Mouse (Mus musculus): ENCODE results near the gene Vash2. TPM values are rescaled to one million over a fixed set of nuclear protein-coding genes. Genes with fewer than 3 reads are reported as not detected.
"Not testable (repeated sequence)": the region's sequence is repeated elsewhere in the genome, so short reads cannot be mapped to it uniquely, and the experiment has no call there.

Vash2 gene
- polyA plus RNA-seq, 1 experiment from 2014 or later, result 45.1 TPM

DNA sequence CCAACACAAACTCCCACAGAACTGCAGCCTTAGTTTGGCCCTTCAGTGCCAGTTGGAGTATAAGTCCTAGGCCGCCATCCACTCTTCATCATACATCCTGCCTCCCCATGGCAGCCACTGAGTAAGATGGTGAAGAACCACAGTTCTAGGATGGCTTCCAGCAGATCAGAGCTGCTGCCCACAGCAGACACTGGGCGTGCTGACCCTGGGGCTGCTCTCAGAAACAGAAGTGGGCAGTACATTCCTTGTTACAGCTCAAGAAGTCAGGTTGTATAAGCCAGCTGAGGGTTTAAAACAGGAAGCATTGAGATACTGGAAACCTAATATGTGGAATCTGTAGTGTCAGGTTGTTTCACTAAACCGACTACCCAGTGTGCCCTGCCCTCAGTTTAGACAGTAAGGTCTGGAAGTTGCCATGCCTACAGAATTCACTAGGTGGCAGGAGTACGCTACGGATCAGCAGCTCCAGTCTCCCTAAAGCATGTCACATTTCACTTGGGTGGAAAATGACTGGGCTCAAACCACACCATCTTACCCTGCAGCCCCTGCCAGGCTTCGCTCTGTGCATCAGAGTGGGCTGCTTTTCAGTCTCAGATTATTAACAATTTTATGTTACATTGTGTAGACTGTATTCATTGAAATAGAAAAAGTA lies 34.9 kb downstream of the Vash2 start:
- no peak overlapping the region for H3K9ac ChIP-seq
- H3K36me3 ChIP-seq, result peaks cover 89% of the 10 kb centered on the region
- no peak overlapping the region for H3K27ac ChIP-seq
- WGBS, result 52% methylated on average over 6 of the region's 6 CpGs
- no peak overlapping the region for H3K4me3 ChIP-seq
- H3K27me3 ChIP-seq, result no peaks in the 10 kb centered on the region
- ATAC-seq (ENCODE audit: insufficient number of reproducible peaks, low FRiP score, low TSS enrichment, low read depth), result peak; percentile 52; the same call in 1 of the 2 replicates
- no peak overlapping the region for H3K4me2 ChIP-seq
- H3K9me3 ChIP-seq, result no peaks in the 10 kb centered on the region
- no peaks in the 10 kb centered on the region for H3K4me1 ChIP-seq

DNA sequence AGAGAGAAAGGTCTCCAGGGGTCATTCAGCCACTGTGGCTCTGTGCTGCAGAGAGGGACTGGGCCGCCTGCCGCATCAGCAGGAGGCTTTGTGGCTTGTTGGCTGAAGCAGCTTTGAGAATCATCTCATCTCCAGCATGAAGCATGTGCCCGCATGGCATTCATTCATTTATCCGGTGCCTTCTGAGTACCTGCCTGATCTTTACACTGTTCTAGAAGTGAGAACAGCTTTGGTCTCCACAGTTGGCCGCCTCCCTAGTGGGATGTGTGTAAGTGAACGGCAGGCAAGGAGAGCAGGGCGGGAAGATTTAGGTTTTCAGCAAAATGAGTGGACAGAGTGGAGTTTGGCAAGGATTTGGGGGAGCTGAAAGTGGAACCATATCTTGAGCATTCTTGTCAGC lies 39.3 kb downstream of the Vash2 start:
- Histone ChIP-seq H3K9ac (no peak overlapping the region), H3K9me3 (no peaks in the 10 kb centered on the region), H3K27me3 (no peaks in the 10 kb centered on the region), H3K27ac (no peak overlapping the region), H3K4me3 (no peak overlapping the region), H3K4me2 (no peak overlapping the region), H3K4me1 (no peaks in the 10 kb centered on the region), H3K36me3 (peaks cover 69% of the 10 kb centered on the region)
- no peak for ATAC-seq (ENCODE audit: insufficient number of reproducible peaks, low FRiP score, low TSS enrichment, low read depth)
- WGBS, result 88% methylated on average over 7 of the region's 7 CpGs

DNA sequence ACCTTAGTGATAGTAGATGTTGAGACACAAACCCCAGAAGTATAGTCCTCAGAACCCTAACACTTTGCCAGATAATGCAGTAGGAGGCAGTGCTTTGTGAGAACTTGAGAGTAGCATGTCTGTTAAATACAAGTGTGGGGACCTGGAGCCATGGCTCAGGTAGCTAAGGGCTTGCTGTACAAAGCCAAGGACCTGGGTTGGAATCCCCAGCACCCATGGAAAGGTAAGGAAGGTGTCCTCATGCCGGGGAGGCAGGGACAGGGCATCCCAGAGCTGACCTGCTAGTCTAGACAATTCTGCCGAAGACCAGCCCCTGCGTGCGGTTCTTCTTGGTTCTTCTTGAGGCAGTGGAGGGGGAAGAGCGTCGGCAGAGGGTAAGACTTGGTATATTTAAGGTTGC lies 48.9 kb downstream of the Vash2 start:
- Histone ChIP-seq H3K27me3 (no peaks in the 10 kb centered on the region), H3K9ac (no peak overlapping the region), H3K4me3 (no peak overlapping the region), H3K4me1 (peaks cover 8% of the 10 kb centered on the region; the same call in 1 of the 2 replicates), H3K4me2 (no peak overlapping the region), H3K27ac (no peak overlapping the region), H3K9me3 (no peaks in the 10 kb centered on the region), H3K36me3 (peaks cover 21% of the 10 kb centered on the region)
- no peak for ATAC-seq (ENCODE audit: insufficient number of reproducible peaks, low FRiP score, low TSS enrichment, low read depth)
- WGBS, result 75% methylated on average over 6 of the region's 6 CpGs

DNA sequence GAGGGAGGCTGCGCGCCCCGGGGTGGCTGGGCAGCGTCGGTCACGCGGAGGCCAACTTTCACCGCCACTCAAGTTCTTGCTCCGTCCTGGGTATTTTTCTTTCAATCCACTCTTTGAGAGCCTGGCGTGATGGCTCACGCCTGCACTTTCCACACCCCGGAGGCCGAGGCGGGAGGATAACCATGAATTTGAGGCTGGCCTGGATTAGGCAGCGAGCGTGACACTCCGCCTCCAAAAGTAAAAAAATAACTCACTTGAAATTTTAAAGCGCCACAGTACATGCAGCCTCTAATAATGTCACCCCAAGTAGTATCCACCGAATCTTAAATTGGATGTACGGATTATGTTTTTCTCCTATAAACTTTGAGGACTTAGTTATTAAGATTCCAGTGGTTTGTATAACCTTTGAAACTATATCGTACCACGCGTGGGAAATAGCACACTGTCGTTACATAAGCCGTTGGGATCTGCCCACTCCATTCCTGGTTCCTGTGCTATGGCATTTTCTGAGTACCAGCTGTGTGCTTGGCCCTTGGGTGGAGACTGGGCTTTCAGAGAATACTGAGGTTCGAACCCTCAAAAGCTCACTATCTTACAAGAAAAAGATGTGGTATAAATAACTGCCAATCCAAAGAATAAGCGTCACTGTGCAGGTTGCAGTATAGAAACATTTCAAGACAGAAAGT lies 49.9 kb downstream of the Vash2 start:
- H3K4me1 ChIP-seq, result peaks cover 8% of the 10 kb centered on the region; the same call in 1 of the 2 replicates
- H3K36me3 ChIP-seq, result peaks cover 11% of the 10 kb centered on the region
- no peaks in the 10 kb centered on the region for H3K9me3 ChIP-seq
- H3K9ac ChIP-seq, result peak overlapping the region; percentile 85
- peak overlapping the region; percentile 62 for H3K4me2 ChIP-seq
- peak overlapping the region; percentile 99 for H3K27ac ChIP-seq
- H3K4me3 ChIP-seq, result peak overlapping the region; percentile 75
- peak; percentile 30 for ATAC-seq (ENCODE audit: insufficient number of reproducible peaks, low FRiP score, low TSS enrichment, low read depth)
- H3K27me3 ChIP-seq, result no peaks in the 10 kb centered on the region
- WGBS, result 5% methylated on average over 27 of the region's 27 CpGs

DNA sequence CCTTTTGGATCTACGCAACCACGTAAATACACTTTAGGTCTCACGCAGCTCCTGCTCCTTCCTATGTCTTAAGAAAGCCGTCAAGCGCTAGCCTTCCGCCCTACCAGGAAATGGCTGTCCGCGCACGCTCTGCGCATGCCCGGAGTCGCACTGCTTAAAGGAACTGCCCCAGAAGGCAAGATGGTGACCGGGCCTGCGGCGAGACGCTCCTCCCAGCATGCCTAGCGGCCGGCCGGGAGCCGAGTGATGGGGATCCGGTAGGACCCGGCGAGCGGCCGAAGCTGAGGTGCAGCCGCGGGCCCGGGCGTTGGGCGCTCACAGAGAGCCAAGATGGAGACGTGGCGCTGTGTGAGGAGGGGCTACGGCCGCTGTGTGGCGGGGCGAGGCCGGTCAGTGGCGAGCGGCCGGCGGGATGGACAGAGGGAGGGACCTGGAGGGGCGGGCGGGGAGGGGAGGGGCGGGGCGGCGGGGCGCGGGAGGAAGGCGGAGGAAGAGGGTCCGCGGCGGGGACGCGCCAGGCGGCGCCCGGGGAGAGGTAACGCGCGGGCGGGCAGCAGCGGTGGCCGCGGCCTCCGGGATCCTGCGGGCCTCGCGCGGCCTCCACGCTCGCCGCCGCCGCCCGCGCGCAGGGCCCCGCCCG lies 50.6 kb downstream of the Vash2 start:
- Histone ChIP-seq H3K27me3 (no peaks in the 10 kb centered on the region), H3K27ac (peak overlapping the region; percentile 99), H3K36me3 (peaks cover 5% of the 10 kb centered on the region; the same call in 1 of the 2 replicates), H3K9ac (peak overlapping the region; percentile 85), H3K4me2 (peak overlapping the region; percentile 62), H3K4me1 (peaks cover 8% of the 10 kb centered on the region; the same call in 1 of the 2 replicates), H3K4me3 (peak overlapping the region; percentile 75), H3K9me3 (no peaks in the 10 kb centered on the region)
- ATAC-seq (ENCODE audit: insufficient number of reproducible peaks, low FRiP score, low TSS enrichment, low read depth), result peak; percentile 96
- under 1% methylated on average over 56 of the region's 79 CpGs for WGBS

DNA sequence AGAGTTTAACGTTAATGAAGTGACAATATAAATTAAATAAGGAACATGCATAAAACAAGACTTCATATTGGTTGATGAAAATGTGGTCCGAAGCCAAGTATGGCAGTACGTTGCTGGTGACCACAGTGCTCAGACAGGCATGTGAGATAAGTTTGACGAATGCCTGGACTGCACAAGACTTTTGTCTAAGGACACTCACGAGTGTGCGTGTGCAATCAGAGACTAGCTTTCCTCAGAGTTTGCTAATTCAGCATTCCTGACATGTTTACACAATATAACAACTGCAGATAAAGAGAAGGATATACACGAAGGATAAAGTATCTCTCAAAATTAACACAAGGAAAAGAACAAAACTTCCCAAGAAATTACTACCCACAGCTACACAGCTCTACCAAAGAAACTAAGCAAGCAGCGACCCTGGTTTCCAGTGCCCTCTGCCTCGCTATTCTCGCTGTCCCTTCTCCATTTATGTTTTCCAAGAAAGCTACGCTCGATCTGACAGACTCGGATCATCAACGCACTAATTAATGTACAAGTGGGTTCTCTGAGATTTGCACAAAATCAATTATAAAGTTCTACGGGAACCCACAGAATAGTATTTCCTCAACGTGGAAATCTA lies 51.2 kb downstream of the Vash2 start:
- Histone ChIP-seq H3K27me3 (no peaks in the 10 kb centered on the region), H3K4me1 (peaks cover 8% of the 10 kb centered on the region; the same call in 1 of the 2 replicates), H3K9me3 (no peaks in the 10 kb centered on the region), H3K36me3 (peaks cover 2% of the 10 kb centered on the region; the same call in 1 of the 2 replicates), H3K4me3 (peak overlapping the region; percentile 75), H3K27ac (peak overlapping the region; percentile 99), H3K9ac (peak overlapping the region; percentile 85), H3K4me2 (peak overlapping the region; percentile 62)
- ATAC-seq (ENCODE audit: insufficient number of reproducible peaks, low FRiP score, low TSS enrichment, low read depth), result no peak
- WGBS, result 18% methylated on average over 16 of the region's 16 CpGs

DNA sequence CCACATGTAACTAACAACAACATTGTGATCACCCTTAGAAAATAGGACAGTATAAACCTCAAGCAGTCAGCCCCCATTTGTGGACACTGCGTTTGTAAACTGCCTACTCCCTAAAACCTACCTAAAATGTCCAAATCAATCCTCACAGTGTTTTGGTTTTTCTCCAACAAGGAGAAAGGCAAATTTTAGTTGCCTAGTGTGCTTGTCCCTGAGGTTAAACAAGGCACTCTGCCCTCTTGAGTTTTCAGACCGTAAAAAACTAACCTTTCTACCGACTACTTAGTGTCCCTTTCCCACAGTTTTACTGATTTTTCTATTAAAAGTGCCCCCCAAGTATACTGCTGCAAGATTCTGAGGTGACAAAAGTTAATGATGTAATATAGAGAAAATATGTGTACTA lies 51.8 kb downstream of the Vash2 start:
- no peak overlapping the region for H3K4me3 ChIP-seq
- H3K36me3 ChIP-seq, result no peaks in the 10 kb centered on the region
- no peaks in the 10 kb centered on the region for H3K9me3 ChIP-seq
- H3K9ac ChIP-seq, result no peak overlapping the region
- H3K27me3 ChIP-seq, result no peaks in the 10 kb centered on the region
- 0 out of 2 replicates have a peak overlapping the region, but pooled peaks have one; percentile 62 for H3K4me2 ChIP-seq
- 82% methylated on average over 3 of the region's 3 CpGs for WGBS
- H3K27ac ChIP-seq, result no peak overlapping the region
- no peak for ATAC-seq (ENCODE audit: insufficient number of reproducible peaks, low FRiP score, low TSS enrichment, low read depth)
- H3K4me1 ChIP-seq, result peaks cover 8% of the 10 kb centered on the region; the same call in 1 of the 2 replicates

DNA sequence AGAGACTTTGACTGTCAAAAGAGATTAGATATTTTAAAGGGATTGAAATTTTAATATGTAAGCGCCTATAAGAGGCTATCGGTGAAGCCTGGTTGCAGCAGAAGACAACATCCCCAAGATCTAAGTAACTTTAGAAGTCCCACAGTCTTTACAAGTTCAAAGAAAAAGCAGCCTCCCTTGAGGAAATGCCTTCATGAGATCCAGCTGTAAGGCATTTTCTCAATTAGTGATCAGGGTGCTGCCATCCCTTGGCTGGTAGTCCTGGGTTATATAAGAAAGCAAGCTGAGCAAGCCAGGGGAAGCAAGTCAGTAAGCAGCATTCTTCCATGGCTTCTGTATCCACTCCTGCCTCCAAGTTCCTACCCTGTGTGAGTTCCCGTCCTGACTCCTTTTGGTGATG lies 54.3 kb downstream of the Vash2 start, which contains the start of gene Angel2:
Angel2 (plus strand) TSS at position 301 of the 400 bp plus-strand sequence.
- not testable (repeated sequence) for H3K4me3 ChIP-seq; H3K9ac ChIP-seq; H3K4me2 ChIP-seq; H3K27ac ChIP-seq; H3K4me1 ChIP-seq; H3K9me3 ChIP-seq; ATAC-seq (ENCODE audit: insufficient number of reproducible peaks, low FRiP score, low TSS enrichment, low read depth); H3K36me3 ChIP-seq; H3K27me3 ChIP-seq
- 70% methylated on average over 3 of the region's 3 CpGs for WGBS

DNA sequence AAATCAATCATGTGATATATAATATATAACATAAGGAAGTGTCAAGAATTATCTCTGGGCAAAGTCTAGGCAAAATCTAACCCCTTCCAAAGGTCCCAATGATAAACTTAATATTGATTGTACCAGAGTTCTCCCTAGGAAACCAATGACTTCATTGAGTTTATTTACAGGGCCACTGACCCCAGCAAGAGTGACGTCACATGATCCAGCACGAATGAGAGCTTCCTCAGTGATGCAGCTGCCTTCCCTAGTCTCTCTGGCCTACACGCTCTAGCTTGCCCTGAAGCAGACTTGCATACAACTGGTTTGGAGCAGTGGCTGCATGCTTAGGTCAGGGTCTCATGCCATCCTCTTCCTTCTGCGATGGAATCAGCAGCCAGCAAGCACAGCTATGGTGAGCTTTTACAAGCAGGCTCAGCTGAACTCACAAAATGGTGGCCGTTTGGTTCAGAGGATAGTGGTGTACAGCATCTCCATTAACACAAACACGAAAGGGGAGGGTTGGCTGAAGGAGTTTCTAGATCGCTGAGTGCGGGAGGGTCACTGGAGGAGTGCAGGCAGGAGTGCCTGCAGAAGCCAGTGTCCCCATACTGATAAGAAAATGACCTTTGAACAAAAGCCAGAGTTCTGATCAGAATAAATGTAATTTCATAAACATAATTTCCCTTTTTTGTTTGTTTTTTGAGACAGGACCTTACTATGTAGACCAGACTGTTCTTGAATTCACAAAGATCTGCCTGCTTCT lies 59.2 kb downstream of the Vash2 start:
- H3K36me3 ChIP-seq, result no peaks in the 10 kb centered on the region
- no peaks in the 10 kb centered on the region for H3K4me1 ChIP-seq
- 70% methylated on average over 8 of the region's 8 CpGs for WGBS
- no peak for ATAC-seq (ENCODE audit: insufficient number of reproducible peaks, low FRiP score, low TSS enrichment, low read depth)
- H3K9ac ChIP-seq, result no peak overlapping the region
- no peaks in the 10 kb centered on the region for H3K27me3 ChIP-seq
- no peaks in the 10 kb centered on the region for H3K9me3 ChIP-seq
- H3K4me3 ChIP-seq, result no peak overlapping the region
- H3K4me2 ChIP-seq, result no peak overlapping the region
- no peak overlapping the region for H3K27ac ChIP-seq

DNA sequence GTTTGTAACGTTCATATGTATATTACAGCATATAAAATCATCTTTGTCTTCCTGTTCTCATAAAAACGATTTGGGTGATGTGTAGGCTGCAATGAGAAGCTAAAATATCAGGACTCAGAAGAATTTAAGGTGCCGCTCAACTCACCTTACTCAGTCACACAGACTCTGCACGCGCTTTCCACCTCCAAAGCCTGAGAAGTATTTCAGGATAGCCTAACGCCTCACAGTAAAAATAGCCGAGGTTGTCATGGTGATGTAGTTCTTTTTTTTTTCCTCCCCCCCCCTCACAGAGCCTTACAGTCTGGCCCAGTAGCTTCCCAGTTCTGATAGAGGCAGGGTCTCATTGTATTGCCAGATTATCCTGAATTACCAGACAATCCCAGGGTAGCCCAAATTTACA lies 60.2 kb downstream of the Vash2 start:
- Histone ChIP-seq H3K27me3 (no peaks in the 10 kb centered on the region), H3K4me3 (no peak overlapping the region), H3K36me3 (no peaks in the 10 kb centered on the region), H3K4me1 (no peaks in the 10 kb centered on the region), H3K27ac (no peak overlapping the region), H3K4me2 (no peak overlapping the region), H3K9ac (no peak overlapping the region), H3K9me3 (no peaks in the 10 kb centered on the region)
- no peak for ATAC-seq (ENCODE audit: insufficient number of reproducible peaks, low FRiP score, low TSS enrichment, low read depth)
- WGBS, result 59% methylated on average over 7 of the region's 7 CpGs

DNA sequence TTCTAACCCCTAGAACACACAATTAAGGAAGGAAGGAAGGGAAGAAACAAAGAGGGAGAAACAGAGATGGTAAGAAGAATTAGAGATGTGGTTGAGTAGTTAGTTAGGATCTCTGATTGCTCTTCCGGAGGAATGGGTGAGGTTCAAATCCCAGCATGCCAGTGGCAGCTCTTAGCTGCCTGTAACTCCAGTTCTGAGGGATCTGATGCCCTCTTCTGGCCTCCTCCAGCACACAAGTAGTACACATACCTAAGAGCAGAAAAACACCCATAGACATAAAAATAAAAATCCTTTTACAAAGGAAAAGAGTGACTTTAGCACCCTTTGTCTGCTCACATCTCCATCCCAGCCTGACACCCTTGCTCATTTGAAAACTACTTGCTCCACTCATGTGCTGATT lies 66.5 kb downstream of the Vash2 start:
- no peak overlapping the region for H3K27ac ChIP-seq
- peaks cover 17% of the 10 kb centered on the region for H3K4me1 ChIP-seq
- H3K9me3 ChIP-seq, result no peaks in the 10 kb centered on the region
- ATAC-seq (ENCODE audit: insufficient number of reproducible peaks, low FRiP score, low TSS enrichment, low read depth), result no peak
- 41% methylated on average over 1 of the region's 1 CpGs for WGBS
- no peak overlapping the region for H3K9ac ChIP-seq
- 0 out of 2 replicates have a peak, but pooled peaks cover 2% of the 10 kb centered on the region for H3K36me3 ChIP-seq
- no peaks in the 10 kb centered on the region for H3K27me3 ChIP-seq
- no peak overlapping the region for H3K4me2 ChIP-seq
- no peak overlapping the region for H3K4me3 ChIP-seq

Data from limb, embryonic 15.5 days (tissue).